Mouse (Mus musculus) frontal cortex, postnatal 36 days (tissue): Measurements from ENCODE around the gene Catsperg2.
"Not testable (repeated sequence)": the region's sequence is repeated elsewhere in the genome, so short reads cannot be mapped to it uniquely, and the experiment has no call there.

ENCODE experiments used
- DNase-seq, 2 experiments: peaks; one replicate each; pipeline ENCODE4 v3.0.0; 2022; ENCODE audit warnings: low spot score in 2 of 2

Gene Catsperg2

GRCm38 (mm10) chr7:29726860-29727259 lies at the start of gene Catsperg2:
Gene Catsperg2 (minus strand): TSS chr7:29727032.
- not testable (repeated sequence) for DNase-seq

- no peak for DNase-seq
Measured at GRCm38 (mm10) chr7:29776568-29776967, 49.7 kb upstream of the Catsperg2 start.

GRCm38 (mm10) chr7:29774371-29774770 lies 47.5 kb upstream of the Catsperg2 start:
- no peak for DNase-seq

- no peak for DNase-seq
Measured at GRCm38 (mm10) chr7:29773503-29773902, 46.7 kb upstream of the Catsperg2 start.

DNA sequence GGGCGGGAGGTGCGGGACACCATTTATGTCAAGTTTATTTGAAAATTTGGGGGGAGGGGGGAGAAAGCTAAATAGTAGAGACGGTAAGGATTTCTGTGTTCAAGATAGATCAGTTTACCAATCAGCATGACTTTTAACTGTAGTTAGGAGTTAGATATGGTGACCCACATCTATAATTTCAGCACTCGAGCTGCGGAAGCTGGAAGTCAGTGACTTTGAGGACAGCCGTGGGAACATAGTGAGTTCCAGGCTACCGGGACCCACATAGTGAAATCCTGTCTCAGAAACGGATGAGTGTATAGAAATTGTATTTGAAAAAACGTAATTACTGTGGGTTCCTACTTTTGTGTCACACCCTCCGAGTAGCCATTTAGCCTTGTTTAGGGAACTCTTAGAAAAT lies 42.1 kb upstream of the Catsperg2 start:
- DNase-seq, result no peak

GRCm38 (mm10) chr7:29768090-29768900 lies 41.5 kb upstream of the Catsperg2 start, which contains the start of gene Zfp84:
Gene Zfp84 (plus strand): TSS chr7:29768552.
- peak; percentile 88 to 95 for DNase-seq

DNA sequence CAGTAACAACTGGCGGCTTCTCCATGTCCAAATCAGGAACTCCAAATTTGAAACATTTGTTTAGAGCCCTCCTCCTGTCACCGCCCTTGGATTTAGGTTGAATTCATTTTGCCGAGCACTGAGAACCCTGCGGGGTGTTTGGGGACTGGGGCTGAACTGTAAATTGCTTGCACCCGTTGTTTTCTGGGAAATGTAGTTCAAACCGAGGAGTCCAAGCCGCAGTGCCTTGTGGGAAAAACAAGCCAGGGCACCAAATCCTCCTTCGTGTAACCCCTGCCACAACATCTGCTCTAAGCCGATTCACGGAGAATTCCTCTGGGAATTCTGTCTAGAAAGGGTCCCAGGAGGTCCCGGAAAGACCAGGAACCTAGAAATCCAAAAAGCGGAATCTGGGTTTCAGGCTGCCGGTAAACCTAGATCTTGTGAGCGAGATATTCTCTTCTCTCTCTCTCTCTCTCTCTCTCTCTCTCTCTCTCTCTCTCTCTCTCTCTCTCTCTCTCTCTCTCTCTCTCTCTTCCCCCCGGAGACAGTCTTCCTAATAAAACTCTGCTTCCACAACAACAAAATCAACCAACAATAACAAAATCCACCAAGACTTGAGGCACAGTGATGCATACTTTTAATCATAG lies 40.3 kb upstream of the Catsperg2 start:
- peak; percentile 85 to 90 for DNase-seq

- no peak for DNase-seq
Measured at GRCm38 (mm10) chr7:29764702-29765101, 37.9 kb upstream of the Catsperg2 start.

- DNase-seq, result no peak
Measured at GRCm38 (mm10) chr7:29760476-29760875, 33.6 kb upstream of the Catsperg2 start.

DNA sequence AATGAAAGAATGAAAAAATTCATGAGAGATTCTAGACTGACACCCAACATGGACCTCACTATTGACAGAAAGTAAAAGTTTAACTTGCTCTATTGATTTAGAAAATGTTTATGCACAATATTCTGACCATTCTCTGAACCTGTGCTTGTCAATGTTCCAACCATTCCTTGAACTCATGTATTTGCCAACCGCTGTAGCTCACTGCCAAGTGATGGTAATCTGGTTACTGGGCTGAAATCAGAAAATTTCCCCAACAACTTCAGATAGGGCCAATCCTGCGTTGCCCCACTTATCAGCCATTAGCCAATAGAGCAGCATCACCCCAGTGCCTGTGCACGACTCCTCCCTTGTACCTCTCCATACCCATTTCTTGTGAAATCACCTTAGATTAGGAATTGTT lies 15.4 kb upstream of the Catsperg2 start:
- no peak for DNase-seq

DNA sequence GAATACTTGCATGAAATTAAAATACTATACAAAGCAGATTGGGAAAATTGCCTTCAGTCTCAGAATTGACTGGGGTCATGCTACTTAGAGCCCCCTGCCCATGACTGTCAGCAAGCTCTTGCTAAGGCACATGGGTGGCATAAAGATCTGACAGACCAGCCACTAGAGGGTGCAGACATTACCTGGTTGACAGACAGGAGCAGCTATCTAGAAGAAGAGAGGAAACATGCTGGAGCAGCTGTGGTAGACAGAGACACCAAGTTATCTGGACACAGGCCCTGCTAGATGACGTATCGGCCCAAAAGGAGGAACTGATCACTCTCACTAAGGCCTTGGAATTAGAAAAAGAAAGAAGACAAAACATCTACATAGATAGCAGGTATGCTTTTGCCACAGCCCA lies 1.2 kb upstream of the Catsperg2 start:
- DNase-seq, result no peak

GRCm38 (mm10) chr7:29725461-29726142 lies 1.2 kb downstream of the Catsperg2 start:
- not testable (repeated sequence) for DNase-seq

GRCm38 (mm10) chr7:29708891-29709290 lies 17.9 kb downstream of the Catsperg2 start:
- DNase-seq, result not testable (repeated sequence)

GRCm38 (mm10) chr7:29695231-29695630 lies 31.6 kb downstream of the Catsperg2 start:
- DNase-seq, result not testable (repeated sequence)

- DNase-seq, result no peak
Measured at GRCm38 (mm10) chr7:29681868-29682267, 45.0 kb downstream of the Catsperg2 start.
